Mouse (Mus musculus): Measurements from ENCODE around the gene Grin2d.
A peak's percentile ranks its signal among the peaks of the same experiment; 100 is the strongest.
"Not testable (repeated sequence)": the region's sequence is repeated elsewhere in the genome, so short reads cannot be mapped to it uniquely, and the experiment has no call there.

Gene Grin2d

DNA sequence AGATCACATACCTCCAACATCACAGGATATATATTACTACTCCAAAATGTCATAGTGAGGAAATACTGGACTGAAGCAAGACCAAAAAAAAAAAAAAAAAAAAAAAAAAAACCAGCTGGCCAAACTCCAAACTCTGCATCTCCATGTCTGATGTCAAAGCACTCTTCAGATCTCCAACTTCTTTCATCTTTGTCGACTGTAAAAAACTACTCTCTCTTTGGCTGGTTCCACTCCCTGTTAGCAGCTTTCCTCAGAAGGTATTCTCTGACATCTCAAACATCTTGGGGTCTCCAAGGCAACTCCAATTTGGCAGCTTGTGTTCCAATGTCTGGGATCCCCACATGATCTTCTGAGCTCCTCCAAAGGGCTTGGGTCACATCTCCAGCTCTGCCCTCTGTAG lies at the start of gene Grin2d:
Grin2d (minus strand) TSS at position 101 of the 400 bp plus-strand sequence.
- not testable (repeated sequence) for DNase-seq

DNA sequence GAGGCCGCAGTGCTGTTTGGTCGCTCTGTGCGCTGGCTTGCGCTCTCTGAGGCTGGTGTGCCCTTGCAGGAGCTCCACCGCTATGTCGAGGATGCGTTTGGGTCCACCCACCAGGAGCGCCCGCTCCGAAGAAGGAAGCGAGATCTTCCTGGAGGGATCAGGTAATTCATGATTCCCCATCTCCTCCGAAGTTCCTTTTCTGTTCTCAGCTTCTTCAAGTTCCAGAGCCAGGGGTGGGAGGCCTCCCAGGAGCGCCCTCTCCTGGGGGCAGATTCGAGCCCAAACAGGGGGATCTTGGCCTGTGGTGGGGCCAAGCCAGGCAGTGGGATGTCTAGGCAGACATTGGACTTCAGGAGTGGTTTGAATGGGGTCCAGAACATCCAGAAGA lies 46.2 kb upstream of the Grin2d start:
- no peak for DNase-seq

DNA sequence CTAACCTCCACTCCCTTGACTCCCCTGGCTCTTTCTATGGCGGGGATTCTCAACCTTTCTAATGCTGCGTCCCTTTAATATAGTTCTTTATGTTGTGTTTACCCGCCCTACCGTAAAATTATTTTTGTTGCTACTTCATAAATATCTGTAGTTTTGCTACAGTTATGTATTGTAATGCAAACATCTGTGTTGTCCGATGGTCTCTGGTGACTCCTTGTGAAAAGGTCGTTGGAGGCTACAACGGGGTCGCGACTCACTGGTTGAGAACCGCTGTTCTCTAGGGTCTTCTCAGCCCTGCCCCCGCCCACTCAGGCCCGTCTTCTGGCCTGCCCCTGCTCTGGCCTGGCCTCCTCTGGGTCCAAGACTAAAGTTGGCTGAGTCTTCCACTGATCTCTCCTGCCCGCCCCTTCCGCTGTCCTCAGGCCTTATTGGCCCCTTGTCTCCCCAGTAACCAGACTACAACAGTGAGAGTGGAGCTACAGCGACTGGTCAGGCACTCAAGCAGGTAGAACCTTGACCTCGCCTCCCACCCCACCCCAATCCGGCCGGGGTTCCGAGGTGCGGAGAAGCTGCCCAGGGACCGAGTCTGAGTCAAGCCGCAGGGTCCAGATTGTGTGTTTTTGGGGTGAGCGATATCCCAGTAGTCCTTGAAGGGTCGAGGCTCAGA lies 45.7 kb upstream of the Grin2d start, which contains the start of gene Ccdc114:
Ccdc114 (plus strand) TSS at position 311 of the 667 bp plus-strand sequence.
- DNase-seq: peak; percentile 42

DNA sequence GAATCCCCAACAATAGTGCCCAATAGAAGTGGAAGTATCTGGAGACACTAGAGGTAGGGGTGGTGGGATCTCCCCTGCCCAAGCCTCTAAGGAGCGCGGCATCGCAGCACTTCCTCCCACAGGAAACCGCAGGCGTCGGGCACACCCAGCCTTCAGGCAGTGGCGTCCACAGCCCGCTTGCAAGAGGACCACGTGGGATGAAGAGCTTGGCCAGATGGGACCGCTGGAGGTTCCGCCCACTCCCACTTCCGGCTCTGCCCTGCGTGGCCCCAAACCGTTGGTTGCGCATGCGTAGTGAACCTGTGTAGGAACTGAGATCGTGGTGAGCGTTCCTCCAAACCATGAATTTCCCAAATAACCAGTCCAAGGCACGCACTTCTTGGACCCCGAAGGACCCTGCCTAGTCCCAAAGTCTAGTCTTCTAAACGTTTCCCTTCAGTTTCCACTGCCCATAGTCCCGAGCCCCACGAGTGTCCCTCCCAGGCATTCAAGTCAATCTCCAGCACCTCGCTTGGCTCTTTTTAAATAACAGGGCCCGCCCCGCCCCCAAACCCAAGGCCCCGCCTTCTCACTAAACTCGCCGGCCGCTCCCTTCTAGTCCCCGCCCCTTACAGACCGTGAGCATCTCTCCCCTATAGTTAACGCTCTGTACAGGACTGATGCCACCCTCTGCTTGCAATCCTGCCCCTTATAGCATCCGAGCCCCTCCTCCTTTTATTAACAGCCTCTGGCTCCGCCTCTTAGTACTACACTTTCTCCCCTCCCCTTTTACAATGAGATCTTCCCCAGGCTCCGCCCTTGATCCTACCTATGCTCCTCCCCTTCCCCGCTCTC lies 45.0 kb upstream of the Grin2d start:
- peak; percentile 92 for DNase-seq

DNA sequence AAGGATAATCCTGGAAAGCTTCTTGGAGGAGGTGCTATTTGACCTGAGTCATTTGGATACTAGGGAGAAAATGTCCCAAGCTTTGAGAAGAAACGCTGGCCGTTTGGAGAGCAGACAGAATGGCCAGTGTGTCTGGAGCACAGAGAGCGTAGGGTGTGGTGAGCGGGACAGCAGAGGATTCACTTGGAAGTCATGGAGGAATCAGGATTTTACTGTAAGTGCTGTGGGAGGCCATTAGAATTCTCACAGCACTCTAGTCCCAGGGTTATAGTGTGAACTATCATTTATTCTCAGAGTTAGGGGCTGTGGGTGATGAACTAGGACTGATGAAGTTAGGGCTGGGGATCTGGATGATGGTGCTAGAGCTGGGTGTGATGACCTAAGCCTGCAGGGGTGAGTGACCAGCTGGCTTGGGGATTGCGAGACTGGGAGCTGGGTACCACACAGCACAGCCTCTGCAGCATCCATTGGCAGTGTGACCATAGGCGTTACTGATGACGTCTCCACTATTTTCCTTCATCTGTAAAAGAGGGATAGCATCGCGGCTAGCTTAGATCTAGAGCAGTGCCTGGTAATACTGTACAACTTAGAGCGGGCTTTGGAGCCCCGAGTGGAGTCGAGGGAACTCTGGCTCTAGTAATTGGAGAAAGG lies 43.9 kb upstream of the Grin2d start:
- DNase-seq: no peak

DNA sequence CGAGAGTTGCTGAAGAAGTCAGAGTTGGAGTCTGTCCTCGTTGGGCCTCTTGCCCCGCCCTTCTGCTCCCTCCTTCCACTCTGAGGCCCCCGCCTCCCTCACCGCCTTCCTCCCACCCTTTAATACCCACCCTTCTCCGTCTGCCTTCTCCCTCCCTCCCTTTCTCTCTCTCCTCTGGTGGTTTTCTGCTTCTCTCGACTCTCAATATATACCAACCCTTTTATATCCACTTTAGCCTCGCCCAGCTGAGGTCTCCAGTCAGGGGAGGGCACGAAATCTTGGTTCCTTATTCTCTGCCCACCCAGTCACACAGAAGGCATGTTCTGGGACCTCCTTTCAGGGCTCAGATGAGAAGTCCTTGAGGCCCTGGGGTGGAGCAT lies 43.1 kb upstream of the Grin2d start, which contains the start of gene Emp3:
Emp3 (minus strand) TSS at position 163 of the 380 bp plus-strand sequence.
- no peak for DNase-seq

DNA sequence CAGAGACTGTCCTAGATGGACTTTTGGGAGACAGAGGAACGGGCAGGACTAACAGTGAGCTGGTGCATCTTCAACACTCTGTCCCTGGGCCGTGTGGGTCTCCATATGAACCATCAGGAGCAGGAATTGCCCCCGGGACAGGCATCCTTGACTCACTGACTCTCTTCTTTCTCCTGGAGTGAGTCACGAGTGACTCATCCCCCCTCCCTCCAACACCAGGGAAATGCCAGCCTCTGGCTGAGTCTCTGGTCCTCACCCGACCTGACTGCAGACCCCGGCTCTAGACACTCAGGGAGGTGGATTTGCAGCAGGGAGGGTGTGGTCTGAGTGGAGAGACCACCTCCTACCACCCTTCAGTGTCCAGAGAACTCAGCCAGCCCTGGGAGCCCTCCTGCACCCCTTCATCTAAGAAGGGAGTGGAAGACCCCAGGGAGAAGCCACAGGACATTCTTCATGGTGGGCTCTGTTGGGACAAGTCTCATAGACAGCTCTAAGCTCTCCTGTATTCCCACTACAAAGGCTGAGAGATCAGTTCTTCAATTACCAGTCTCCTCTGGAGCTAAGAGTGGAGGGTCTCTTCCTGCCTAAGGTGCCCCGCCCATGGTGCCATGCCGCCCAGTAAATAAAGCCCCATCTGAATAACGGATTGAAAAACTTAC lies 42.5 kb upstream of the Grin2d start:
- no peak for DNase-seq

DNA sequence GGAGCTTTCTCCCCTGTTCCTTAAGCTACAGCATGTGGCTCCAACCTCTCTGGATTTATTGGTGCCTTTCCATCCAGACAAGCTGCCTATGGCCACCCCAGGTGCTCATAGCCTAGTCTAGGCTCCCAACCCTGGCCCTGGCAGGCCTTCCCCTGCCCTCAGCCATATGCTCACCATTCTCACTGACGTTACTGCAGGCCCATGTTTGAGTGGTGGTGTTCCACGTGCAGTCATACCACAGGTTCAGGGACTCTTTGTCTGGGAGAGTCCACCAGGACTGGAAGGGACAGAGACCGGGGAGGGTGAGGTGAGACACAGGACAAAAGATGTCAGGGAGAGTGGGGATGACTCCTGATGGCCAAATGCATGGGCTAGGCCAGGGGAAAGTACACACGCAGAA lies 41.6 kb upstream of the Grin2d start:
- DNase-seq: no peak

DNA sequence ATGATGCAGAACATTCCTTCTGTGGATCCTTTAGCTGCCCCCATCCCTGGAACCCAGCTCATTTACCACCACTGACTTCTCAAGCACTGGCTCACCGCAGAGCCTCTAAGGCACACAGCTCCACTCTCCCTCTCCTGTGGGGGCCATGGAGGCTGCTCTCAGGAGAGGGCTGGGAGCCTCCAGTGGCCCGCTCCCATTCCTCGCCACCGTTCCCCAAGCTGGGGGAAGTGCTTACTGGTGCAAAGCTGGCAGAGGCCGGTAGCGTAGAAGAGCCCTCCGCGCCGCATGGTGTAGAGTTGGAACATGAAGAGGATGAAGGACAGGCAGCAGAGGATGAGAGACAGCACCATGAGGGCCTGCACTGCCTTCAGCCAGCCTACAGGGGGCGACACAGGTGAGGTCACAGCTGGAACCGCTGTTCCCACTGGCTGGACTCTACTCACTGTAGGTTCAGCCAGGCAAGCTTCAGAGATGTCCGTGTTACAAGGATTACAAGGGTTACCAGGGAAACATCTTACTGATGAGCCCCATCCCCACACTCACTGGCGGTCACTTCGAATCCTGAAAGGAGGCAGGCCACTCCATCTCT lies 41.0 kb upstream of the Grin2d start:
- DNase-seq: no peak

DNA sequence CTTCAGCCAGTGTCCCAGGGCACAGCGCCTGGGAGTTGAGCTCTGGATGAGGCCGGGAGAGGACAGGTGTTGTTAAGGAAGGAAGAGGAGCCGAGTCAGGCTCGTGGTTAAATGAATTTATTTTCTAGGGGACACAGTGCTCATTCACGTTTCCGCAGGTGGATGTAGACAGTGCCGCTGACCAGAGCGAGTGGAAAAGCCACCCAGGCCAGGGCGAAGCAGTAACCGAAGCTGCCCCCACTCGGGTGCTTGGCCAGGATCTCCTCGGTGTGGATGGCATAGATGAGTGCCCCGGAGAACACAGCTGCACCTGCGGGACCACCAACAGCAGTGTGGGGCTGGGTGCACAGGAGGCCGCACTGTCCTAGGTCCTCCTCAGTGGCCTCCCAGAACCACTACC lies 39.7 kb upstream of the Grin2d start:
- no peak for DNase-seq

DNA sequence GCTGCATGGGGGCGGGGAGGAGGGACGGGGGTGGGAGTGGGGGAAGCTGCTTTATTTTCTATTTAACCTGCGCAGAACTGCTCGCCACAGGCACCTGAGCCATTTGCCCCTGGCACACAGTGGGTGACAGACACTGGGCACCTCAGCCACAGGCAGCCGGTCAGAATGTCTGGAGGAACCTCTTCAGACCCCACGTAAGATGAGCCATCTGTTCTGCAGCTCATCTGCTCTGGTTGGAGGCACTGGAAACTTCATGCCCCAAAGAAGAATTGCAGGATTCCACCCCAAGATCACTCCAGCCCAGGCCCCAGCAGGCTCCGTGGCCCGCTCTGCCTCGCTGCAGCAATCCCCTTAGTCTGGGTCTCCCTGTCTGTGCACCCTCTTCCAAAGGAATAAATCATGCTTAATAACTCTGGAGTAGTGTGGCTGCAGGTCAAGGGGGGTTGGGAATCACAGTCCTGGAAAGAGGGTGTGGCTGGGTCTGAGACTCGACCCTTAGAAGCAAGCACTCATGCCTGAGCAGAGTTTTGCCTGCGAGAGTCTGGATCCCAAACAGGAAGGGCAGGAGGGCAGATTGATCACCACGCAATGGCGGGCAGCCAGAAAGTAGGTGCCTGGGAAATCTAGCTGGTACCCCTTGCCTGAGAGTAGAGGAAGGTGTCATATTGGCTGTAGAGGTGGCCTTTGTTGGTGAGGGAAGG lies 39.0 kb upstream of the Grin2d start:
- no peak for DNase-seq

DNA sequence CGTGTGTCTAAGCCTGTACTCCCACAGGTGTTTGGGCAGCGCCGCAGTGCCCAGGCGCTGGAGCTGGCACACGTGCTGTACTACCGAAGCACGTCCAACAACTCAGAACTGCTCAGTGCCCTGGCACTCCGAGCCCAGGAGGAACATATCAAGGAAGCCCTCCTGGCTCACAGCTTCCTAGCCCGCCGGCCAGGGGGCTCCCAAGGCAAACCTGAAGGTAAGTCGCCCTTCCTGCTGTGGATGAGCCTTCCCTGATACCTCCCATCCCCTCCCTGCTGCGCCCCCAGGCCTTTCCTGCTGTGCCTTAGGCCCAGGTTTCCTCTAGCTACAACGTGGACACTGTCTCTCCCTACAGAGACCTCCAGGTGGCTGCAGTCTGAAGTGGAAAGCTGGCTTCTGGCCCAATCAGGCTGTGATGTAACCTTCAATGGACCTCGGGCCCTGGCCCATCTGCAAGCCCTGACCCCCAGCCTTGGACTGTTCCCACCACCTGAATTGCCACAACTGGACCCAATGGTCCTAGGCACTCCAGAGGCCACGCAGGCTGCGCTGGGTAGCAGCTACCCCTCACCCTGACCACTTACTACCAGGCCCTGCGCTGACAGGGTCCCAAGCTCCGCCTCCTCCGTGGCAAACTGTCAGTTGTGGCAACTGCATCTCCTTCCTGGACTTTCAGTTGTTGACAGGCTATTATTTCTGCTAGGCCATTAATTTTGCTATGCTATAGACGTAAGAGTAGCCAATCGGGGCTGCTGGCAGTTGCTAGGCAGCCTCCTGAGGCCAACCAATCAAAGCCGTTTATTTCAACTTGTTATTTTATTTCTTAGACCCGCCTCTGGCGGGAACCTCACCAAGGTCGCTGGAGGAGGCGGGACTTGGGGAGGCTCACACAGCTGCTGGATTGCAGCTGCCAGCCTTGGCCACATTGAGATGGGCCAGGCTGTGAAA lies 38.2 kb upstream of the Grin2d start:
- DNase-seq: peak; percentile 58

DNA sequence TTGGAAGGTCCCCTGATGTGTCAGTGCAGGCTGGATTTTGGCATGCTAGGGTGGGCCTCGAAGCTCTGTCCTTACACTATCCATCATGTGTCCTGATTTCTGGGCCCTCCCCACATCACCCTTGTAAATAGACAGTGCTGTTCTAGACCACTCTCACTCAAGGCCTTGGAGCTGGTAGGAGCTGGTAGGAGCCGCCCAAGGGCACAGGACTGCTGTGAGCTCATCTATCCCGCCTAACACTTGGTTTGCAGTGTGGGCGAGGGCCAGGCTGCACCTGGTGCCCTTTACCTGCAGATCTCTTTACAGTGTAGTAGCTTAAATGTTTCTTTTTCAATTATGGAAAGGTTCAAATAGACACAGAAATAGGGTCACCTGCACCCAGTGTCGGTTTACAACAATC lies 36.8 kb upstream of the Grin2d start:
- DNase-seq: no peak

DNA sequence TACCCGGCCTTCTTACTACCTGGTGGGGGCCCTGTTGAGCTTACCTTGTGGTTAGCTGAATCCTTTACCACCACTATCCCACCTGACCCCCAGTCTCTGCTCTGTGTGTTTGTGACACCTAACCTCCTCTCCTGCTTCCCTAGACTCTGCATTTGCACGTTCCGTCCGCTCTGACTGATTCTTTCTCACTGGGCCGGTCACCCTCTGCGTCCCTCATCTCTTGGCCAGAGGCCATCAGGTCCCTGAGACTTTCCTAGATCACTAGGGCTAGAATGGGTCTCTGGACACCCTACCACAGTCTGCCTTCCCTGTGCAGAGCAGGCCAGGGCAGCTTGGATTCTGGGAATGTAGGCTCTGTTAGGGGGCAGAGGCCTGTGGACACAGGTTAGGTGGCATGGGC lies 35.9 kb upstream of the Grin2d start:
- DNase-seq: no peak

DNA sequence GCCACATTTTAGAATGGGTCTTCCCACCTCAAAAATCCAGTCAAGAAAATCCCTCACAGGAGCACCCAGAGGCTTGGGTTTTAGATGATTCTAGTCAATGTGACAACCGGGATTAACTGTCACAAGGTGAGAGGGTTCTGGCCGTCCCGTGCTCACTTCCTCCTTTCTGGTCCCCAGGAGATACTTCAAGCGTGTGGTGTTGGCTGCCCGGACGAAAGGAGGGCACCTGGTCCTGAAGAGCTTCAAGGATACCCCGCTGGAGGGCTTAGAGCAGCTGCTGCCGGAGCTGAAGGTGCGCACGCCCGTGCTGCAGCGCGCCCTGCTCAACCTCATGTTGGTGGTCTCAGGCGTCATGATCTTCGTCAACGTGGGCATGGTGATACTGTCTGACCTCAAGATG lies 31.0 kb upstream of the Grin2d start:
- no peak for DNase-seq

DNA sequence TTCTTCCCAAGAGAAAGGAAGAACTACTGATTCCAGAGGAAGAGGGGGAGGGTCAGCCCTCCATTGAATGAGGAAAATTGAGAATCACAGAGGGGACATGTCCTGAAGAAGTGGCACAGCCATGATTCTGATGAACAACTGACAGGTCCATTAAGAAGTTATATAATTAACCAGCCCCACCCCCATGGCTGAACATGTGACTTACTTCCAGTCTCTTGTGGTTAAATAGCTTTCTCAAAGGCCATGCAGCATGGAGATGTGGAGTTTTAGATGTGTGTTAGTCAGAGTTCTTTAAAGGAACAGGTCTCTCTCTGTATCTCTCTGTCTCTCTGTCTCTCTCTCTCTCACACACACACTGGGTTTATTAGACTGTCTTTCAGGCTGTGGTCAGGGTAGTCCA lies 30.2 kb upstream of the Grin2d start:
- DNase-seq: no peak

DNA sequence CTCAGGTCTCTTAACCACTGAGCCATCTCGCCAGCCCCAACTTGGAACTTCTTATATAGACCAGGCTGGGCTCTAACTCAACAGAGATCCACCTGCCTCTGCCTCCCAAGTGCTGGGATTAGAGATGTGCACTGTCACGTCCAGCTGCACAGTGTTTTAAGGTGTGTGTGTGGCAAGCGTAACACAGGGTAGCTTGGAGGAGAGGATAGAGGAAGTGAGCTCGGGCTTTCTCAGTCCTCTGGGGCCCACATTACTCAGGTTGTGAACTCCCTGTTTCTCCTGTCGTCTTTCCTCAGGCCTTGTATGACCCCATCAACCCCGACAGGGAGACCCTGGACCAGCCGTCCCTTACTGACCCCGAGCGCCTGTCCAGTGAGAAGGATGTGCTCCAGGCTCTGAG lies 28.4 kb upstream of the Grin2d start:
- no peak for DNase-seq

DNA sequence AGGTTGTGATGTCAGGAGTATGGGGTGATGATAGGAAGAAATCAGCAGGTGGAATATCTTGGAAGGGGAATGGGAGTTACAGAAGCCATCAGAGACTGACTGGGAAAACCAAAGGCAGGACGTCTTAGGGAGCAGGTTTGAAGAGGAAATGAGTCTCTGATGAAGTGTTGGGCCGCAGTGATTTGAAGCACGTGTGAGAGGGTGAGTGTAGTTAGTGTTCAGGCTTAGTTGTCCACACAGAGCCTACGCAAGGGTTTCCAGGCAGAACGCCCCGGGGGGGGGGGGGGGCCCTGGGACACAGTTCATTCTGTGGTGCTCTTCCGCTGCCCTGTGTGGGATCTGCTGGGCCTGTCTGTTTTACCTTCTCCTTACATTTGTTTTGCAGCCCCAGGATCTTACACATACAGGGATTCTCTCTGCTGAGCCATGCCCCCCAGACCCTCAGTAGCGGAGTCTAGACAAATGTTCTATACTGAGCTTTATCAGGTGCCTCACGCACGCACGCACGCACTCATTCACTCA lies 24.4 kb upstream of the Grin2d start:
- DNase-seq: no peak

DNA sequence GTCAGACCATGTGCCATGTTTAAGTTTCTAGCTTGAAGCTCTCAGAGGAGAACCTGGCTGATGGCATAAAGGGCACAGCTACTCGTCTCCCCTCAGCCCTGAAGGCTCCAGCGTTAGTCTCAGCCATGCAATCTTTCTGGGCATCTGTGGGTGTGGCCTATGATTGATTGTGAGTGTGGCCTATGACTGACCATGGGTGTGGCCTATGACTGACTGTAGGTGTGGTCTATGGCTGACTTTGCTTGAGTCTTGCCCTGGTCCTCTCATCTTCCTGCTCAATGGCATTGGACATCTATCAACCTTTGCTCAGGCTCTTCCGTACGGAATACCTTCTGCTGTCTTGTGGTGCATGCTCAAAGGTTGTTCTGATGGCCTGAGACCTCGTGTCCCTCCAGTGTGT lies 23.4 kb upstream of the Grin2d start:
- DNase-seq: no peak

DNA sequence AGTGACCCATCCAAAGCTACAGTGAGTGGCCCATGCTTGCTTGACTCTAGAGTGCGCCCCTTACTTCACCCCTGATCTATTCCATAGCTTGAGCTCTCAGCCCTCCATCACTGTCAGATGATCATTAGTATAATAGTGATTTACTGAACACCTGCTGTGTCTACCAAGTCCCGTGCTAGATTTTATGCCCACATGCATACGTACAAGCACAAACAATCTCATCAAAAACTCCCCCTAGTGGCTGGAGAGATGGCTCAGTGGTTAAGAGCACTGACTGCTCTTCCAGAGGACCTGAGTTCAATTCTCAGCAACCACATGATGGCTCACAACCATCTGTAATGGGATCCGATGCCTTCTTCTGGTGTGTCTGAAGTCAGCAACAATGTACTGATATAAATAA lies 19.9 kb upstream of the Grin2d start:
- DNase-seq: not testable (repeated sequence)

DNA sequence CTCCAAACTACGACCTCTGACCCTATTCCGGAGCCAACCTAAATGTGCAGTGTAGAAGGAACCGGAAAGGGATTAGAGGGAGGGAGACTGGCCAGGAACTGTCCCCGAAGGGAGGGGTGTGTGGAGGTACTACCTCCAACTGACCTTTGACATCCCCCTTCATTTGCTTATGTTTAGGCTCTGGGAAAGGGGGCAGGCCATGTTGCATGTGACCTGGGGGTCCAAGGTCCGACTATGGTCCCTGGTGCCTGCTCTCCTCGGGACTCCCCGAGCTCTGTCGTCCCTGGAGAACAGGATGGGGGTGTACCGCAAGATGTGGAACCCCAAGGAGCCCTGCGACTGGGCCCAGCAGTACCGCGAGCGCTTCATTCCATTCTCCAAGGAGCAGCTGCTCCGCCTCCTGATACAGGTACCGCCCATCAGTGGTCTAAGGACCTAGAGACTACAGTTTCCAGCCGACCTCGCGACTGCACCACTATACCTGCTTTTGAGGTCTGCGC lies 19.1 kb upstream of the Grin2d start:
- DNase-seq: peak; percentile 53
